Mouse (Mus musculus) spleen, adult 2 months (tissue): ENCODE measurements around the gene Hrh2. TPM values are rescaled to one million over a fixed set of nuclear protein-coding genes. Genes with fewer than 3 reads are reported as not detected.

ENCODE experiments used
- DNase-seq, 2 experiments: peaks; one replicate each; pipeline versions ENCODE4 v3.0.0 to v3.0.0-alpha.2; 2012 to 2021; ENCODE audit warnings: low spot score in 2 of 2, low read depth in 1 of 2
- H3K27ac ChIP-seq: fragments of 200-500 bp; 2 replicates; pipeline ENCODE4 v1.5.1; 2012; ENCODE audit warnings: low read length, inconsistent platforms; ENCODE audit not compliant: insufficient read depth
- H3K27me3 ChIP-seq: fragments of 200-500 bp; 2 replicates; pipeline ENCODE4 v1.6.1; 2012; ENCODE audit warnings: mild to moderate bottlenecking, moderate library complexity, low read length, inconsistent platforms; ENCODE audit not compliant: control insufficient read depth, insufficient read depth
- H3K36me3 ChIP-seq: fragments of 200-500 bp; 2 replicates; pipeline ENCODE4 v1.6.1; 2012; ENCODE audit warnings: mild to moderate bottlenecking, low read length, inconsistent platforms; ENCODE audit not compliant: control insufficient read depth, insufficient read depth
- H3K4me1 ChIP-seq: fragments of 200-500 bp; 2 replicates; pipeline ENCODE4 v1.6.1; 2011; ENCODE audit warnings: inconsistent platforms; ENCODE audit not compliant: control insufficient read depth, insufficient read depth, insufficient read length
- H3K4me3 ChIP-seq: fragments of 200-500 bp; 2 replicates; pipeline ENCODE4 v1.5.1; 2011; ENCODE audit warnings: mild to moderate bottlenecking, inconsistent platforms; ENCODE audit not compliant: insufficient read depth, insufficient read length; ENCODE audit errors: extremely low read depth
- CTCF ChIP-seq: fragments of 200-500 bp; IDR thresholded peaks from 2 replicates; pipeline ENCODE4 v1.5.1; 2011; ENCODE audit warnings: mild to moderate bottlenecking, inconsistent platforms; ENCODE audit not compliant: insufficient read depth, insufficient read length, insufficient replicate concordance; ENCODE audit errors: extremely low read depth
- POLR2A ChIP-seq: fragments of 200-500 bp; IDR thresholded peaks from 2 replicates; pipeline ENCODE4 v1.6.1; 2011; ENCODE audit warnings: low read depth, low read length, inconsistent platforms
- WGBS: fragments of 180-500 bp; shearing (Covaris S2); methylation state at CpG from one replicate; pipeline ENCODE4 v1.1.7; 2018; 5-methylcytosine and 5-hydroxymethylcytosine counted together
- polyA plus RNA-seq: library from polyadenylated mRNA; depleted of rRNA; stranded (reverse); fragments of >200 nt; gene quantifications from 2 replicates; pipeline ENCODE4 v1.2.3, GENCODE M21; 2012

The Hrh2 gene
- polyA plus RNA-seq, 1 experiment: 4.0 TPM

DNA sequence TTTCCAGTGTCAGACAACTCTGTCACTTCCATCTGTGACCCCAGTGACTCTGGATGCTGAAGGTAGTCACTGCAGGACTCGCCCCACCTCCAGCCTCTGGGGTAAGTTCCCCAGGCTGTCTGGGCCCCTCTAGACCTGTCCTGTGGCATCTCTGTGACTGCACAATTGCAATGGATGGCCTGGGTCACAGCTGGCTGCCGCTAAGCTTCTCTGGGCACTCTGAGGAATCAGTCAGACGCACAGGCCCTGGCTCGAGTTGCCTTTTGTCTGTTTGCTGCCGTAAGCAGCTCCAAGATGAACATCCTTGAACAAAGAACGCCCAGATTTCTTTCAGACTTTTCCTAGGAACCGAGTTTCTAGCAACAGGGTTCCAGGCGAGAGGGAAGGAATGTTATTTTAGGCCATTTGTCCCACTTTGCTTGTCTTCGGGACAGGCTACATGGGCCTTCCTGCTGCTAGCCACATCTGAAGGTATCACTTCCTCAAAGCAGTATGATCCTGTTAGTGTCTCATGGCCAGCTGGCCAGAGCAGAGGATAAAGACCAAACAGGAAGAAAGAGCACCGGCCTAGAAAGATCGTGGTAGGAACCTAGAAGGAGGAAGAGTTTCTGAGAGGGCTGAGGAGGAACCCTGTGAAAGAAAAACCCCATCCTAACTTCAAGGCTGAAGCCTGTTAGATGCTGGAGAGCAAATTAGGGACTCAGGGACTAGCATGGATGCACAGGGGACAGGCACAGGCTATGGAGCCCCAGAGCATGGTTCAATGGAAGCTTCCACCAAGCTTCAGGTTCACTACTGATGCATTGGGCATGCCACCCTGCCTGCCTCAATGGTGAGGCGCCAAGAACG is 31.2 kb downstream of the Hrh2 start:
- no peaks in the 10 kb centered on the region for H3K27me3 ChIP-seq
- no peak for TF ChIP-seq CTCF
- no peak for TF ChIP-seq POLR2A
- 29% methylated on average over 13 of the region's 13 CpGs for WGBS
- H3K36me3 ChIP-seq: no peaks in the 10 kb centered on the region
- peak overlapping the region; percentile 56 for H3K27ac ChIP-seq
- peak in 1 of 2 experiments; percentile 39 for DNase-seq
- no peak overlapping the region for H3K4me3 ChIP-seq
- peaks cover 36% of the 10 kb centered on the region for H3K4me1 ChIP-seq

DNA sequence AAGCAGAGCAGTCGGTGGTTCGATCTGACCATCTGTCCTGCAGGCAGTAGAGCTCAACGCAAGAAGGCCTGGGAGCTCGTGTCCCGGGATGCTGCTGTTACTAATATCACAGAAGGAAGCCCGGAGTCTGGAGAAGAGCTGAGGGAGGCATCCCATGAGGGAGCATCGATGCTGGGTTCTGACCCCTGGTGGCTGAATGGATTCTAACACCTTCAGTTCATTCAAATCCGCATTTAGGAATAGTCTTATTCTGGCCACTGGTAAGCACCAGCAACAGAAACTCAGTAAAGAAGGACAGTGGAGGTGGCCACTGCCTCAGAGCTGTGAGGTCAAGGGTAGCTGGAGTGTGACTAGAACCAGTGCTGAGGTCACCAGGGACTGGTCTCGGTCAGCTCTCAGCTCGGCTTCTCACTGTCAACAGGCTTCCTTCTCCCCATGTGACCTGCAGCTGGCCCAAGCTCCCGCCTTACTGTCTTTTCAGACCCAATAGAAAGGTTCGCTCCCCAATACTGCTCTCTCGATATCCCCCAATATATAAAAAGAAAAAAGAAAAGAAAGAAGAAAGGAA is 36.1 kb downstream of the Hrh2 start:
- H3K27ac ChIP-seq: no peak overlapping the region
- H3K36me3 ChIP-seq: no peaks in the 10 kb centered on the region
- H3K4me3 ChIP-seq: no peak overlapping the region
- WGBS: 43% methylated on average over 13 of the region's 13 CpGs
- no peaks in the 10 kb centered on the region for H3K27me3 ChIP-seq
- peaks cover 9% of the 10 kb centered on the region for H3K4me1 ChIP-seq
- DNase-seq: peak in 1 of 2 experiments; percentile 33
- TF ChIP-seq CTCF (peak; percentile 40; the same call in 1 of the 2 replicates), POLR2A (no peak)

DNA sequence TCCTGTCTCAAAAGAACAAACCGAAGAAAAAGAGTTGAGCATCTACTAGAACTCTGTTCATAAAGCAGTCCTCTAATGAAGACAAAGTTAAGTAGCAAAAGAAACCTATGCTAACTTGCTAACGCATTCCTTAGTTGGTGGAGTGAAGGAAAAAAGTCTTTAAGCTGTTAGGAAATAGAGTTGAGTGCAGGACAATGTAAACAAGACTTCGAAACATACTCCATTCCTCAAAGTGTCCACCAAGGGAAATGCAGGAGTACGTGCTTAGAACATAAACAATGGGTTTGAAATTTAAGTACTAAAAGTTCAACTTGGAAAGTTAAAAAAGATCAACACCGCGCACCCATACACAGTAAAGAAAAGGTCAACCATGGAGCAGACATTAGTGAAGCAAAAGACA is 38.2 kb downstream of the Hrh2 start:
- TF ChIP-seq CTCF: no peak
- TF ChIP-seq POLR2A: no peak
- DNase-seq: no peak
- no peaks in the 10 kb centered on the region for H3K27me3 ChIP-seq
- 89% methylated on average over 6 of the region's 6 CpGs for WGBS
- H3K4me3 ChIP-seq: no peak overlapping the region
- peaks cover 4% of the 10 kb centered on the region for H3K36me3 ChIP-seq
- no peak overlapping the region for H3K27ac ChIP-seq
- H3K4me1 ChIP-seq: no peaks in the 10 kb centered on the region

DNA sequence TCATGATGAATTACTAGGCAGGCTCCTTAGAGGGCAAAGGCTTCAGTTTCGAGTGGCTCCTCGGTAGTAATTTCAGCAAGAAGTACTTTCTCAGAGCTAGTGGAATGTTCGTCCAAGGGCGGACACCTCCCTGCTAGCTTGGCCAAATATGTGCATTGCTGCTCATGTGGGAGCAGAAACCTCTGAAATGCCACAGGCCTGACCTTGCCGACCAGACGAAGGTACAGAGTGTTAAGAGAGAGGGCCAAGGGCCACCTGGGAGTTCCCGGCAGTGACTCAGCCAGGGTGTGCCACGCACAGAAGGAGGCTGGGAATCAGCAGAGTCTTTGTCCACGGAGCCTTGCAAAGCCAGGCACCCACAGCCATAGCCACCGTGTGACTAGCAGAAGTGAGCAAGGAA is 39.9 kb downstream of the Hrh2 start:
- no peak overlapping the region for H3K4me3 ChIP-seq
- H3K36me3 ChIP-seq: peaks cover 4% of the 10 kb centered on the region
- DNase-seq: no peak
- WGBS: 87% methylated on average over 10 of the region's 10 CpGs
- TF ChIP-seq CTCF (no peak), POLR2A (no peak)
- no peaks in the 10 kb centered on the region for H3K4me1 ChIP-seq
- no peaks in the 10 kb centered on the region for H3K27me3 ChIP-seq
- H3K27ac ChIP-seq: no peak overlapping the region

DNA sequence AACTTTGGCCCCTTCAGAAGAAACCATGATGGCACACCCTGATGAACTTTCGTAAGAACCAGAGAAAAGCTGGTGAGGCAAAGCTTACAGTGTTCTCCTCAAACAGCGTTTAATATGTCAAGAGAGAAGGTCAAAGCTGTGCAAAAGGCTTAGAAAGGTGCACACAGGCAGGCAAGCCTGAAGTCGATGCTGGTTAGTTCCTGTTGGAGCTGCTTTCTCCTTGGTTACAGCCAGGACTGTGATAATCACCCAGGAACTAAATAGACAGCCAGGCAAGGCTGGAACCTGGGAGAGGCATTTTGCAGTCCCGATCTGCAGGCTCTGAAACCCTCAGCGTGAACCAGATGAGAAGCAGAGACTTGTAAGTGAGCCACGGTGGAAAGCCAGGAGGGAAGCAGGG is 45.6 kb downstream of the Hrh2 start:
- no peak for DNase-seq
- no peak for TF ChIP-seq POLR2A
- no peak for TF ChIP-seq CTCF
- H3K36me3 ChIP-seq: peaks cover 4% of the 10 kb centered on the region
- H3K27me3 ChIP-seq: no peaks in the 10 kb centered on the region
- no peak overlapping the region for H3K4me3 ChIP-seq
- WGBS: 69% methylated on average over 6 of the region's 6 CpGs
- H3K27ac ChIP-seq: no peak overlapping the region
- no peaks in the 10 kb centered on the region for H3K4me1 ChIP-seq

DNA sequence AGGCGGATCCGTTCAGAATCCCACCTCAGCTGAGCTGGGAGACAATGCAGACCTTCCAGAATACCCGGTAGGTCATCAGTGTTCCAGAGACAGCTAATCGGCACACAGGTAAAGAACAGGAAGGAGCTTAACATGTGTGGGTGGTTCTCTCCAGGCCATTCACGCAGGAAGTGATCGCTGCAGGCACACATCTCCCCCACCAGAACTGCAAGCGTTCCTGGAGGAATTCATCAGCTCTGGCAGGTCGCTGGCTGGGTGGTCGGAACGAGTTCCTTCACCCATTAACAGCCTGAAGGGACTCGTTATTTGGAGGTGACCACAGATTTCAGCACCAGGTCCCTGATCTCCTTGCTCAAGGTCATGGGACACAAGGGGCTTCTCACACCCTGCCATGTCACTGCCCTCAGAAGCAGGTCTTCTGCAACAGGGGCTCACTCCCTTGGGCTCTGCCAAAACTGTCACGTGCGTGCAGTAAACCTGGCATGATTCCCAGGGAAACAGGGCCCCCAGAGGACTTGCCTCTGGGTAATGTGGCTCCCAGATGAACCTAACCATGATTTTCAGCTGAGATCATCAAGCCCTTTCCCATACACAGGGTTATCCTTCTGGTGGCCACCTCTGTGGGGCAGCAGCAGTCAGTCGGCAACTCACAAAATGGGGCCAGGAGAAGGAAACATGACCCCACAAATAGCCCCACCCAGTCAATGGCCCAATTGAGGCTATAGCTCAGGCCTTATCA is 46.8 kb downstream of the Hrh2 start:
- H3K27ac ChIP-seq: no peak overlapping the region
- TF ChIP-seq POLR2A (no peak), CTCF (no peak)

More for the DNA sequence above, 46.8 kb downstream of the Hrh2 start:
- 62% methylated on average over 14 of the region's 14 CpGs for WGBS
- H3K4me1 ChIP-seq: no peaks in the 10 kb centered on the region
- no peak for DNase-seq
- no peaks in the 10 kb centered on the region; the same call in 1 of the 2 replicates for H3K36me3 ChIP-seq
- H3K27me3 ChIP-seq: no peaks in the 10 kb centered on the region
- H3K4me3 ChIP-seq: no peak overlapping the region
